Mouse (Mus musculus) bone marrow macrophage, adult 2 months (primary cell): Measurements from ENCODE around the gene Exoc4.

Source experiments
- CTCF ChIP-seq: IDR thresholded peaks from 2 replicates; pipeline ENCODE4 v1.5.1; 2012; ENCODE audit warnings: low read depth, mild to moderate bottlenecking, low read length, moderate library complexity
- POLR2A ChIP-seq: IDR thresholded peaks from 2 replicates; pipeline ENCODE4 v1.6.1; 2012; ENCODE audit warnings: mild to moderate bottlenecking, low read depth, low read length, borderline replicate concordance

GRCm38 (mm10) chr6:33870468-33871142 lies 621.7 kb downstream of the Exoc4 start:
- TF ChIP-seq CTCF (no peak), POLR2A (no peak)
